Mouse (Mus musculus): ENCODE measurements around the gene Hipk1.

Gene Hipk1

DNA sequence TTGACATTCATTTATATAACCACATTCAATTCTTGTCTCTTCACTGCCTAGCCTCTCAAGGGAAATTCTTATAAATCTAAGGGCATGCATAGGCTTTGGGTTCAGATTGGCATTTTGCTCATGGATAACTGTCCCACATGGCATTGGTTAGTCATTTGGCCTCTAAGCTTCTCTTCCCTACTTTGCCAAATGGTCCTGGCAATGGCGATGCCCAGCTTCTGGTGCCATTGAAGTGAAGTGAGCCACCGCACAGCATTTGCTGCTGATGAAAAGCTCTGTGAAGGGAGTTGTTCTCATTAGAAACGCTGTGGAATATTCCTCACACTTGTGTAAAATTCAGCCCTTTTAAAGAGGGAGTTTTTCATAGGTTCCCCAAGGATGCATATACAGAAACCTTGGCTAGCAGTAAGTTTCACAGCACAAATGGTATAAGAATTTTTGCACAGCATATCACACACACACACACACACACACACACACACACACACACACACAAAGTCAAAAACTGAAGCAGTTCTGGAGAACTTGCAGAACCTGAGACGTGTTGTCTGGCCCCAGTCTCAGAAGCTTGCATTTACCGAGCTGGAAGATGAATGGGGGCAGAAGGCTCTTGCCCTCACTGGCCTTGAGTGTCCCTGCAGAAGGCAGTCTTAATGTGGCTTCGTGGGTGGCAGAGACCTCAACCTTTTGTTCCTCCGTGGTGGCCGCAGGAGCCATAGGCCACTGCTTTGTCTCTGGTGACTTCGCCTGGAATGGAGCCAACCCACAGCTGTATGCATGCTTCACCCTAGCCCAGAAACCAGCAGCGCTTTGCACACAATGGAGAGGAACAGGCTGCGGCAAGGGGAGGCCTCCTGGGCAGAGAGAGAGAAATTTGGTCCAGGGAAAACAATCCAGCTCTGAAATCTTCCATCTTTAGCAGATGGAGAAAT lies 75.3 kb downstream of the Hipk1 start:
- DNase-seq (ENCODE audit: low read depth): no peak

GRCm38 (mm10) chr3:103714942-103715341 lies 76.4 kb downstream of the Hipk1 start:
- DNase-seq (ENCODE audit: low read depth): no peak

DNA sequence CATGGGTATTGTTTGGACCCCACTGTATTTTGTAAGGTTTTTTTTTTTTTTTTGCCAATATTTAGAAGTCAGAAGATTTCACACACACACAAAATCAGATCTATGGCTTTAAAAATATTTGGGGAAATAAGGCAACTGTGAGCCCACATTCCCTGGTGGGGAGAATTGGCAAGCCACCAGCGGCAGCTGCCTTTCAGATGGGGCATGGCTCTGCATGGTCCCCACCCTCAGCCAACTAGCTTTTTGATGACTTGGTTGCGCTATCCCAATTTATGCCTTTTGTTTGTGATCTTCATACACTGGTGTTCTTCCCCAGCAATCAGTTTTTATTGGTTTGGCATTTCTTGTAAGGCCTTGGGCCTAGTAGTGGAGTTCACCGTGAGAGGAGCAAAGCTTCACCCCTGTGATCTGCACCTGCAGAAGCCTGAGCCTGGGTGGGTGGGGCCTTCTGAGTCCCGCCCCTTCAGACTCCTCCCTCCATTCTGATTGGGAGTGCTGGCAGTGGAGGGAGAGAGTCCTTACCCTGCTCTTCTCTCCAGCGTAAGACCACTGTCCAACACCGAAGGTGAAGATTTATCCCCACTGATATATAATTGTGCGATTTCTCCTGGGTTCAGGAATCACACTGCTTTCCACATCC lies 77.0 kb downstream of the Hipk1 start:
- DNase-seq (ENCODE audit: low read depth): no peak

DNA sequence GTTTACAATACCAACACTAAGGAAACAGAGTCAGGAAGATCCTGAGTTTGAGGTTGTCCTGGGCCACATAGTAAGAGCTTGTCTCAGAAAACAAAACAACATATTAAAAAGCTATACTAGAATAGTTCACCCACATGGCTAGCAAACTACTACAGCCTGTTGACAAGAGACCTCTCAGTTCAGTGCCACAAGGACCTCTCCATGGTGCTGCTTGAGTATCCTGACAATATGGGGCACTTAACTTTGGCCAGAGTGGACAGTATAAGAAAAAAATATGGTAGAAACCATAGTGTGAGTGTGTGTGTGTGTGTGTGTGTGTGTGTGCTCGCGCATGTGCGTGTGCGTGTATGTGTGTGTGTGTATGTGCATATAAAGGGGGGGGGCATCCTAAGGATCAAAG lies 79.2 kb downstream of the Hipk1 start:
- no peak for DNase-seq (ENCODE audit: low read depth)

GRCm38 (mm10) chr3:103709470-103710040 lies 81.8 kb downstream of the Hipk1 start:
- no peak for DNase-seq (ENCODE audit: low read depth)

DNA sequence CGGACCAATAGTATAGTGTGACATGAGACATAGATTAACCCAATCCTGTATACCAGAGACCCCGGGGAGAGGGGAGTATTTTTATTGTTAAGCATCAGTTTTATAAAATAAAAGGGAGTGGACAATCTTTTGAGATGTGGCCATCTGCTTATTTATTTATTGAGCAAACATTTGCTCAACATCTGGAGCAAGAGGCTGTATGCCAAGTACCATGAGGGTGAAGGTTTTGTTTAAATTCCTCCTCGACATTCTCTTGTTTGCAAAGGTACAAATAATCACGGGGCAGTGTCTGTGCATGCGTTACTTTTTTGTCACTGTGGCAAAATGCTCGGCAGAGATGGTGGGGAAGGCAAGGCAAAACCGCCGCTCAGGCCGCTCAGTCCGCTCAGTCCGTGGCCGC lies 85.9 kb downstream of the Hipk1 start:
- no peak for DNase-seq (ENCODE audit: low read depth)

GRCm38 (mm10) chr3:103704661-103705060 lies 86.7 kb downstream of the Hipk1 start:
- no peak for DNase-seq (ENCODE audit: low read depth)

- no peak for DNase-seq (ENCODE audit: low read depth)
Measured at GRCm38 (mm10) chr3:103696388-103696925, 94.9 kb downstream of the Hipk1 start.

- DNase-seq (ENCODE audit: low read depth): no peak
Measured at GRCm38 (mm10) chr3:103695556-103695955, 95.8 kb downstream of the Hipk1 start.

GRCm38 (mm10) chr3:103690506-103690905 lies 100.9 kb downstream of the Hipk1 start:
- DNase-seq (ENCODE audit: low read depth): peak; percentile 32

Measured in induced T-regulatory cell, adult 2 months (primary cell).